Mouse (Mus musculus): ENCODE measurements around the gene Sirt6. TPM values are rescaled to one million over a fixed set of nuclear protein-coding genes. Genes with fewer than 3 reads are reported as not detected.

Gene Sirt6
- total RNA-seq, 2 experiments from 2014 or later: 5.5 to 18.3 TPM

Other genes starting within 250 kb of the Sirt6 start
- 28.5 and 50.0 TPM in 2 replicates for gene Fzr1, start 249.3 kb downstream of the Sirt6 start, total RNA-seq (2014; fragmentation: Nextera tagmentation)
- gene Fzr1, start 249.3 kb downstream of the Sirt6 start, total RNA-seq (2017): 12.2 and 14.9 TPM in 2 replicates
- gene Dohh, start 243.4 kb downstream of the Sirt6 start, total RNA-seq (2014; fragmentation: Nextera tagmentation): 12.3 and 31.4 TPM in 2 replicates
- 31.2 and 37.8 TPM in 2 replicates for gene Dohh, start 243.4 kb downstream of the Sirt6 start, total RNA-seq (2017)
- gene Gm48551, start 243.3 kb downstream of the Sirt6 start, total RNA-seq (2014; fragmentation: Nextera tagmentation): 1.2 and 6.3 TPM in 2 replicates
- 0.11 and 2.6 TPM in 2 replicates for gene Gm48551, start 243.3 kb downstream of the Sirt6 start, total RNA-seq (2017)
- gene Gm48552, start 238.8 kb downstream of the Sirt6 start, total RNA-seq (2014; fragmentation: Nextera tagmentation): 4.0 TPM in 1 of 2 replicates, not detected in the other
- gene Gm48552, start 238.8 kb downstream of the Sirt6 start, total RNA-seq (2017): not detected in 2 replicates
- gene Smim24, start 234.7 kb downstream of the Sirt6 start, total RNA-seq (2014; fragmentation: Nextera tagmentation): 7.7 and 12.8 TPM in 2 replicates
- gene Smim24, start 234.7 kb downstream of the Sirt6 start, total RNA-seq (2017): 7.4 and 7.5 TPM in 2 replicates
- gene Nfic, start 172.2 kb downstream of the Sirt6 start, total RNA-seq (2014; fragmentation: Nextera tagmentation): 10.6 and 15.9 TPM in 2 replicates
- gene Nfic, start 172.2 kb downstream of the Sirt6 start, total RNA-seq (2017): 3.0 and 3.4 TPM in 2 replicates
- 0.32 TPM in 1 of 2 replicates, not detected in the other for gene Celf5, start 145.1 kb downstream of the Sirt6 start, total RNA-seq (2014; fragmentation: Nextera tagmentation)
- gene Celf5, start 145.1 kb downstream of the Sirt6 start, total RNA-seq (2017): 0.38 TPM in 1 of 2 replicates, not detected in the other
- 91.4 and 117 TPM in 2 replicates for gene Ncln, start 131.4 kb downstream of the Sirt6 start, total RNA-seq (2014; fragmentation: Nextera tagmentation)
- gene Ncln, start 131.4 kb downstream of the Sirt6 start, total RNA-seq (2017): 42.4 and 71.2 TPM in 2 replicates
- 19.0 and 22.2 TPM in 2 replicates for gene S1pr4, start 127.7 kb downstream of the Sirt6 start, total RNA-seq (2014; fragmentation: Nextera tagmentation)
- 17.2 and 18.9 TPM in 2 replicates for gene S1pr4, start 127.7 kb downstream of the Sirt6 start, total RNA-seq (2017)
- gene Gna15, start 103.6 kb downstream of the Sirt6 start, total RNA-seq (2014; fragmentation: Nextera tagmentation): 41.4 and 48.1 TPM in 2 replicates
- gene Gna15, start 103.6 kb downstream of the Sirt6 start, total RNA-seq (2017): 42.6 and 45.2 TPM in 2 replicates
- 13.7 and 22.4 TPM in 2 replicates for gene Gna11, start 82.6 kb downstream of the Sirt6 start, total RNA-seq (2014; fragmentation: Nextera tagmentation)
- 16.0 and 57.4 TPM in 2 replicates for gene Gna11, start 82.6 kb downstream of the Sirt6 start, total RNA-seq (2017)
- 185 and 209 TPM in 2 replicates for gene Aes, start 68.3 kb downstream of the Sirt6 start, total RNA-seq (2014; fragmentation: Nextera tagmentation)
- 162 and 206 TPM in 2 replicates for gene Aes, start 68.3 kb downstream of the Sirt6 start, total RNA-seq (2017)
- gene Tle2, start 53.2 kb downstream of the Sirt6 start, total RNA-seq (2014; fragmentation: Nextera tagmentation): 4.2 and 5.9 TPM in 2 replicates
- 0.33 and 0.69 TPM in 2 replicates for gene Tle2, start 53.2 kb downstream of the Sirt6 start, total RNA-seq (2017)
- gene Tle6, start 26.7 kb downstream of the Sirt6 start, total RNA-seq (2014; fragmentation: Nextera tagmentation): 7.9 and 14.3 TPM in 2 replicates
- 3.5 and 14.3 TPM in 2 replicates for gene Tle6, start 26.7 kb downstream of the Sirt6 start, total RNA-seq (2017)
- gene BC025920, start 21.5 kb downstream of the Sirt6 start, total RNA-seq (2014; fragmentation: Nextera tagmentation): 3.4 and 4.5 TPM in 2 replicates
- 2.8 and 4.6 TPM in 2 replicates for gene BC025920, start 21.5 kb downstream of the Sirt6 start, total RNA-seq (2017)
- 7.7 and 10.4 TPM in 2 replicates for gene Ankrd24, start 743 bp upstream of the Sirt6 start, total RNA-seq (2014; fragmentation: Nextera tagmentation)
- gene Ankrd24, start 743 bp upstream of the Sirt6 start, total RNA-seq (2017): 2.1 and 3.0 TPM in 2 replicates
- gene Gm10778, start 21.3 kb upstream of the Sirt6 start, total RNA-seq (2014; fragmentation: Nextera tagmentation): 4.5 and 4.6 TPM in 2 replicates
- 4.2 and 6.6 TPM in 2 replicates for gene Gm10778, start 21.3 kb upstream of the Sirt6 start, total RNA-seq (2017)
- 3.2 and 7.4 TPM in 2 replicates for gene Zfp433, start 77.0 kb upstream of the Sirt6 start, total RNA-seq (2014; fragmentation: Nextera tagmentation)
- 16.8 and 19.8 TPM in 2 replicates for gene Zfp433, start 77.0 kb upstream of the Sirt6 start, total RNA-seq (2017)
- 1.6 and 3.9 TPM in 2 replicates for gene Gm3055, start 143.4 kb upstream of the Sirt6 start, total RNA-seq (2014; fragmentation: Nextera tagmentation)
- 2.4 and 3.0 TPM in 2 replicates for gene Gm3055, start 143.4 kb upstream of the Sirt6 start, total RNA-seq (2017)
- 1.2 and 8.6 TPM in 2 replicates for gene Gm4767, start 184.4 kb upstream of the Sirt6 start, total RNA-seq (2014; fragmentation: Nextera tagmentation)
- gene Gm4767, start 184.4 kb upstream of the Sirt6 start, total RNA-seq (2017): 0.72 TPM in 1 of 2 replicates, not detected in the other
- 5.7 and 8.0 TPM in 2 replicates for gene Gm32687, start 236.1 kb upstream of the Sirt6 start, total RNA-seq (2014; fragmentation: Nextera tagmentation)
- gene Gm32687, start 236.1 kb upstream of the Sirt6 start, total RNA-seq (2017): 7.1 and 12.4 TPM in 2 replicates

Data from megakaryocyte-erythroid progenitor cell, adult 5-6 weeks (primary cell).